Mouse (Mus musculus) G1E (cell line): ENCODE measurements at regions not wholly inside any gene's neighbourhood (a gene's known extent, or its start where the extent isn't known, plus 50 kb on each side); places are given as distances from the start of the nearest gene placed in this dataset.

Experiments
- ATAC-seq: 2 replicates; pipeline ENCODE4 v1.8.0; 2016; ENCODE audit warnings: mild to moderate bottlenecking; ENCODE audit not compliant: insufficient number of reproducible peaks, poor library complexity, low FRiP score, severe bottlenecking; ENCODE audit errors: extremely low read depth
- DNase-seq: peaks from one replicate; pipeline ENCODE4 v3.0.0; 2012; ENCODE audit warnings: low spot score
- H3K27me3 ChIP-seq: 2 replicates; pipeline ENCODE4 v1.6.1; 2012; ENCODE audit warnings: mild to moderate bottlenecking, low read length, inconsistent platforms; ENCODE audit not compliant: insufficient read depth
- H3K36me3 ChIP-seq: replicated peaks from 2 replicates; pipeline ENCODE3; 2012; ENCODE audit warnings: mild to moderate bottlenecking, inconsistent platforms
- H3K4me1 ChIP-seq: 2 replicates; pipeline ENCODE4 v1.6.1; 2012; ENCODE audit warnings: low read depth, low read length, inconsistent platforms, mixed read lengths; ENCODE audit not compliant: insufficient read depth
- H3K4me3 ChIP-seq: 2 replicates; pipeline ENCODE4 v1.5.1; 2012; ENCODE audit warnings: low read depth, mild to moderate bottlenecking, inconsistent platforms, low read length, moderate library complexity, mixed read lengths
- H3K9me3 ChIP-seq: replicated peaks from 2 replicates; pipeline ENCODE4 v1.6.1; 2012; ENCODE audit warnings: inconsistent platforms
- CTCF ChIP-seq: IDR thresholded peaks from 2 replicates; pipeline ENCODE4 v1.5.1; 2012; ENCODE audit warnings: low read depth, low read length, inconsistent platforms, mixed read lengths
- GATA1 ChIP-seq: IDR thresholded peaks from 2 replicates; pipeline ENCODE4 v1.6.1; 2012; ENCODE audit warnings: borderline replicate concordance, low read length, inconsistent platforms, mixed read lengths
- GATA2 ChIP-seq: IDR thresholded peaks from 2 replicates; pipeline ENCODE4 v1.6.1; 2012; ENCODE audit warnings: low read depth, low read length, inconsistent platforms, borderline replicate concordance
- POLR2AphosphoS5 ChIP-seq: IDR thresholded peaks from 2 replicates; pipeline ENCODE4 v1.6.1; 2012; ENCODE audit warnings: low read depth, low read length, inconsistent platforms; ENCODE audit not compliant: insufficient replicate concordance
- TAL1 ChIP-seq: conservative IDR thresholded peaks from 2 replicates; pipeline ENCODE4 v1.6.1; 2012; ENCODE audit warnings: low read depth, low read length, inconsistent platforms, mixed read lengths

DNA sequence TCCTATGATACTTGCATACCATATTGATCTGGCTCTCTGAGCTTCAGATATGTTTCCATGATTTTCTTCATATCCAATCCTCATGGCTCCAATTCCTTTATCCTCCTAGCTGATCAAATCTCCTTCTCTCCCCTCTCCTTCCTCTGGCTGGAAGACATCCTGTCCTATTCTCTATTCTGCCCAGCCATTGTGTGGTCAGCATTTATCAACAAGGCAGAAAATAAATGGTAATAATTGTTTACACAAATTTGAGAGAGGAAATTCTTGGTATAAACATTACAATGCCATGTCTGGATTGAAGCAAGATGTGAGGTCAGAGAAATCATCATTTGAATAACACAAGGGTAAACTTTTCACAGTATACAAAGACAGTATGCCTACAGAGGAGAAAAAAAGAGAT, 158.2 kb downstream of the Naf1 start:
- ATAC-seq: no peak
- Histone ChIP-seq H3K9me3 (no peaks in the 10 kb centered on the region), H3K36me3 (no peaks in the 10 kb centered on the region), H3K27me3 (no peaks in the 10 kb centered on the region), H3K4me3 (no peak overlapping the region), H3K4me1 (no peaks in the 10 kb centered on the region)
- no peak for DNase-seq
- TF ChIP-seq POLR2AphosphoS5 (no peak), CTCF (no peak), GATA2 (no peak), TAL1 (no peak), GATA1 (no peak)

DNA sequence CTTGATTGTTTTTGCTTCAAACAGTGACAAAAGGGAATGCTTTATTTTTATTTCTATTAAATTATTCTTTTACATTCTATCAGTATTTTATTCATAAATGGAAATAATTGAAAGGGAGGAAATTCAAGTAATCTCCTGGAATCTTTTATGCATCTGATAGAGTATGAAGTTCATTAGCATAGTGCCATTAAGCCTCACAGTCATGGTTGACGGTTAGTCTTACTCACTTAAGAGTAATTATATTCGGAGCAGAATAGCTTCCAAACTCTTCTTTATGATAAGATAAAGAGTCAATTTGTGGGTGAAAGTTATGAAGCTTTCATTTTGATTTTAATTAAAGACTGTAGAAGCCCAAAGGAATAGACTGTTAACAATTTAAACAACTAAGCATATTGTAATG, 172.8 kb downstream of the Naf1 start:
- Histone ChIP-seq H3K4me3 (no peak overlapping the region), H3K4me1 (no peaks in the 10 kb centered on the region), H3K9me3 (no peaks in the 10 kb centered on the region), H3K27me3 (no peaks in the 10 kb centered on the region), H3K36me3 (no peaks in the 10 kb centered on the region)
- DNase-seq (no peak), ATAC-seq (no peak)
- TF ChIP-seq GATA2 (no peak), CTCF (no peak), TAL1 (no peak), GATA1 (no peak), POLR2AphosphoS5 (no peak)

DNA sequence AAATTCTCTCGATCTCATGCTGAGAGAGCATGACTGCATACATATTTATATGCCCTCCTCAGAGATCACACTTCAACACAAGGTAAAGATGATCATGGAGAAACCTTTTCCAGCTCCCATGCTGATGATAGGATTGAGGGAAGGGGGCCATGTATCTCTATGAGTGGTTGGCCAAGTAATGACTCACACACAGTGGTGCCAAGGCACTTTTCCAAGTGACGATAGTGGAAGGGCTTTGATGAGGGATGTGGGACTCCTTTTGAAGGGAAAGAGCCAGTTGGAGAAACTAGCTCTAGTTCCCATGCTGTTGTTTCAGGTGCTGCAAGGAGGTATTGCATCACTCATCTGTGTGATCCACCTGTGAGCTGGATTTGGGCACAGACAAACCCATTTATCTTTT, 201.5 kb downstream of the Naf1 start:
- no peak for ATAC-seq
- peaks cover 5% of the 10 kb centered on the region; the same call in 1 of the 2 replicates for H3K4me1 ChIP-seq
- H3K27me3 ChIP-seq: no peaks in the 10 kb centered on the region

DNA sequence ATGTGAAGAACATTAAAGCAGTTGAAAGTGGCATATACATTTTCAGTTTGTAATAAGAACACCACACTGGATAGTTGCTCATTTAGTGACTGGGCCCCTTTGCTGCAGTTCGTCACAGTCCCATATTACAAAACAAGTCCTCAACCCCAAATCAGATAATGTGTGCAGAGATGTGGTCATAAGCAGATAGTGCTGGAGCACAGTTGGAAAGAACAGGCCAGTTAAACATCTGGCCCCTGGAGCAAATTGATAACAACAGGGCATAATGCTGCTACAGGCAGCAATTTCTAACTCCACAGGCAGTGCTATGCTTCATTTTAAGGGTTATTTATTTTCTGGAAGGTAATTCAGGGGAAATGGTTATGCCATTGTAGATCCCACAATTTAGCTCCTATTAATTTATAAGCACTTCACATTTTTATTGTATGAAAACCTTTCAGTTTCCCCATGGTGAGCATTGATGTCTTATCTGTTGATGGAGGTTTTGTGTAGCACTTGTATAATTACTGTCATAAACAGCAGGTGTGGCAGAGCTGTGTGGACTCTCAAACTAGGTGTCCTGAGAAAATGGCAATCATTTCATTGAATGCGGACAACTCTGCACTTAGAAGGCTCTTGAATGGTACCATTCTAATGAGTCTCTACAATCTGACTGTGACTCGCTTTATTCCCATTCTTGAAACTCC, 208.2 kb downstream of the Naf1 start:
- TF ChIP-seq POLR2AphosphoS5: no peak
- TF ChIP-seq TAL1: peak; percentile 97
- TF ChIP-seq GATA2: peak; percentile 81; the same call in 1 of the 2 replicates
- ATAC-seq: peak; percentile 99
- Histone ChIP-seq H3K4me1 (peaks cover 27% of the 10 kb centered on the region), H3K4me3 (no peak overlapping the region; the same call in 1 of the 2 replicates), H3K36me3 (no peaks in the 10 kb centered on the region), H3K27me3 (no peaks in the 10 kb centered on the region), H3K9me3 (peaks cover 8% of the 10 kb centered on the region)
- peak; percentile 10 for DNase-seq

More for the DNA sequence above, 201.5 kb downstream of the Naf1 start:
- H3K9me3 ChIP-seq: no peaks in the 10 kb centered on the region
- H3K36me3 ChIP-seq: no peaks in the 10 kb centered on the region
- no peak for DNase-seq
- no peak overlapping the region for H3K4me3 ChIP-seq
- TF ChIP-seq TAL1 (no peak), GATA2 (no peak), POLR2AphosphoS5 (no peak), GATA1 (no peak), CTCF (no peak)

DNA sequence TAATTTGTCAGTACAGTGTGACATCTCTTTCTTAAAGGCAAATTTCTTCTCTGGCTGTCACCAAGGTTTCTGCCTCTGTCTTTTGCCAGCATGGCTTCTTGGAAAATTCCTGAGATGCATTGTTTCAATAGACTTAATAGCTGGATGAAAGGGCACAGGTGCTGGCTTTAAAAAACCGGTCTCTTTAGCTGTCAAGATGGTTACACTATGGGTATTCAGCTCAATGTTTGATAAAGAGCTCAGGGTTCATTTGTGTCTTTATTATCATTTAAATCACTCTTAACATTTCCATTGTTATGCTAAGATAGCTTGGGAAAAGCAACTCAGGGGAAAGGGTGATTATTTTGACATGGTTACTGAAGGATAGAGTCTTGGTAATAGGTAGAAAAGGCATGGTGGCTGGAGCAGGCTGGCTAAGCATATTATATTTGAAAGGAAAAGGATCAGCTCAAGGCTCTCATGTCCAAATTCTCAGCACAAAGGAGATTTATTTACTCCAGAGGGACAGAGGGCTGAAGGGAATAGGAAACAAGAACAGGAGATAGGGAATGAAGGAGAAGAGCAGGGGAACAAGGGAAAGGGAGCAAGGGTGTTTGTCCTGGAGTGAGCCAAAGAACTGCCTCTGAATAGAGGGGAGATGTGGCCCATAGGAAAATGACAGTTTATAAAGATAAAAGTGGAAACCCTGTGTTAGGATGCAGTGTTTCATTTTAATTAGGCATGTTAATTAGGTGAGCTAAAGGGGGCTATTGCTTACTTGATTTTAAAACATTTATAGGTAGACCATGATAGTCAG, 226.4 kb downstream of the Naf1 start:
- DNase-seq (no peak), ATAC-seq (no peak)
- peaks cover 7% of the 10 kb centered on the region for H3K4me1 ChIP-seq
- no peaks in the 10 kb centered on the region for H3K27me3 ChIP-seq
- H3K36me3 ChIP-seq: no peaks in the 10 kb centered on the region
- H3K4me3 ChIP-seq: no peak overlapping the region
- H3K9me3 ChIP-seq: no peaks in the 10 kb centered on the region
- TF ChIP-seq GATA1: no peak
- TF ChIP-seq TAL1: no peak
- TF ChIP-seq CTCF: no peak
- no peak for TF ChIP-seq GATA2
- TF ChIP-seq POLR2AphosphoS5: no peak
